Mouse (Mus musculus): ENCODE data around the gene Camp. TPM values are rescaled to one million over a fixed set of nuclear protein-coding genes. Genes with fewer than 3 reads are reported as not detected.

The Camp gene
- not detected in 2 replicates for polyA plus RNA-seq (2021; fragmentation: Nextera tagmentation)
- long read RNA-seq, experiment 1 = 0 reads
- long read RNA-seq, experiment 2 = 0 reads

GRCm38 (mm10) chr9:109849312-109849758, at the start of gene Camp:
Gene Camp (minus strand): TSS chr9:109849617.

GRCm38 (mm10) chr9:109874797-109875691, 25.6 kb upstream of the Camp start, which contains the start of gene Cdc25a:
Gene Cdc25a (plus strand): TSS chr9:109875579.

GRCm38 (mm10) chr9:109832391-109833087, 16.9 kb downstream of the Camp start, which contains the start of gene Nme6:
Gene Nme6 (plus strand): TSS chr9:109832749.

GRCm38 (mm10) chr9:109811980-109812379, 37.4 kb downstream of the Camp start, which contains the start of gene Spink8:
Gene Spink8 (plus strand): TSS chr9:109812280.

Other genes starting within 250 kb of the Camp start
- not detected in 2 replicates for gene Fbxw24, start 223.6 kb downstream of the Camp start, polyA plus RNA-seq (2021; fragmentation: Nextera tagmentation)
- not detected in 2 replicates for gene Fbxw25, start 185.0 kb downstream of the Camp start, polyA plus RNA-seq (2021; fragmentation: Nextera tagmentation)
- gene Fbxw18, start 146.9 kb downstream of the Camp start, polyA plus RNA-seq (2021; fragmentation: Nextera tagmentation) = not detected in 2 replicates
- not detected in 2 replicates for gene Fbxw26, start 103.5 kb downstream of the Camp start, polyA plus RNA-seq (2021; fragmentation: Nextera tagmentation)
- not detected in 2 replicates for gene Fbxw27, start 58.9 kb downstream of the Camp start, polyA plus RNA-seq (2021; fragmentation: Nextera tagmentation)
- gene Spink8, start 37.3 kb downstream of the Camp start, polyA plus RNA-seq (2021; fragmentation: Nextera tagmentation) = 2.4 and 6.2 TPM in 2 replicates
- 12.6 and 12.9 TPM in 2 replicates for gene Nme6, start 16.9 kb downstream of the Camp start, polyA plus RNA-seq (2021; fragmentation: Nextera tagmentation)
- gene Cdc25a, start 26.0 kb upstream of the Camp start, polyA plus RNA-seq (2021; fragmentation: Nextera tagmentation) = 1.9 and 2.7 TPM in 2 replicates
- 227 and 259 TPM in 2 replicates for gene Map4, start 81.8 kb upstream of the Camp start, polyA plus RNA-seq (2021; fragmentation: Nextera tagmentation)